21 mouse cellular contexts compared by ENCODE assay signal in the genomic region with DNA sequence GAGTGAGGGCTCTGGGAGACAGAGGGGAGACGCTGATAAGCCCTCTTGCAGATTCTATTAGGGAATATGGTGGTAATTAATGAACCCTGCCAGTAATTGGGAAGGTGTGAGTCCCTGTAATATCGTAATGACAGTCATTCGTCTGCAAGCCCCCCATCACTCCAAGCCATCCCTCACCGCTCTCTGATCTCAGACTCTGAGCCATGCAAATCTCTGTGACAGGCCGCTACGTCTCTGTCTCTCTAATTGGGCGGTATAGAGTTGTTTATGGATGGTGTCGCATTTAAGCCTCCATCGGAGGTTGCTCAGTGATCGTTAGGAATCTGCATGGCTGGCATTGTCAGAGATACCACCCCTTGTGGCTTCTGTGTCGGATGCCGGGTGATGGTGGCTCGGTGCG.
DNase-seq lines count a peak whose midpoint lies in the region; ATAC-seq and TF ChIP-seq lines count a peak whose summit lies in the region.
"Had no signal": no experiment of that assay in that cellular context is flagged by ENCODE, and none has a peak within 500 bp of the region (broad histone marks: within the 10 kb centered on the region; RNA-seq: fewer than 3 reads in every experiment).

No protein-coding gene starts in this region.

- no peak for TF ChIP-seq POLR2A in brain, embryonic 14.5 days (IDR thresholded peaks at IDR 0.05; ENCODE audit: borderline replicate concordance, extremely low read depth, insufficient read depth, insufficient read length, poor library complexity, severe bottlenecking)

- no peak overlapping the region for H3K9ac ChIP-seq in hindbrain, embryonic 13.5 days
- no peak overlapping the region for H3K9ac ChIP-seq in hindbrain, postnatal 0 days (replicated peaks; ENCODE audit: low read length)
- no peak overlapping the region for H3K9ac ChIP-seq in midbrain, embryonic 14.5 days (replicated peaks; ENCODE audit: low read length)
- no peak overlapping the region for H3K9ac ChIP-seq in midbrain, postnatal 0 days (replicated peaks; ENCODE audit: low read length, poor library complexity, severe bottlenecking)
- H3K9ac ChIP-seq: embryonic facial prominence, embryonic 13.5 days; forebrain, embryonic 12.5 days; forebrain, postnatal 0 days; heart, embryonic 15.5 days had no signal

- peaks cover 7% of the 10 kb centered on the region; the same call in 1 of the 2 replicates for H3K27me3 ChIP-seq in hindbrain, embryonic 13.5 days
- no peaks in the 10 kb centered on the region for H3K27me3 ChIP-seq in hindbrain, postnatal 0 days (ENCODE audit: insufficient read depth, low read length)
- H3K27me3 ChIP-seq in midbrain, embryonic 14.5 days (ENCODE audit: control insufficient read depth, insufficient read depth, low read length), result no peaks in the 10 kb centered on the region
- no peaks in the 10 kb centered on the region; the same call in 1 of the 2 replicates for H3K27me3 ChIP-seq in midbrain, postnatal 0 days (ENCODE audit: insufficient read depth, low read length)
- H3K27me3 ChIP-seq: embryonic facial prominence, embryonic 13.5 days; heart, embryonic 15.5 days; Patski had no signal

- no peak for TF ChIP-seq CTCF in hindbrain, postnatal 0 days (IDR thresholded peaks at IDR 0.05; ENCODE audit: low read depth)
- no peak for TF ChIP-seq CTCF in midbrain, postnatal 0 days (IDR thresholded peaks at IDR 0.05)
- TF ChIP-seq CTCF in brain, embryonic 14.5 days (IDR thresholded peaks at IDR 0.05; ENCODE audit: borderline replicate concordance, extremely low read depth, insufficient read depth, insufficient read length), result no peak

- no peak for DNase-seq in hindbrain, postnatal 0 days (ENCODE audit: low spot score)
- peak; percentile 43 for DNase-seq in midbrain, embryonic 14.5 days
- DNase-seq in midbrain, postnatal 0 days (ENCODE audit: low spot score), result no peak
- peak; percentile 50 for DNase-seq in brain, embryonic 14.5 days (ENCODE audit: low read depth)
- DNase-seq in retina, postnatal 1 day, result peak; percentile 71
- no peak for DNase-seq in spleen, postnatal 10 days (ENCODE audit: low spot score in 2 of 2)
- DNase-seq: adrenal gland, postnatal 14 days; cerebellum, adult 18-20 months; cerebellum, adult 9-11 months; cerebellum, postnatal 36 days; forebrain, postnatal 0 days; gastrocnemius, postnatal 14 days; heart, adult 2 months; heart, postnatal 14 days had no signal

- no peaks in the 10 kb centered on the region for H3K9me3 ChIP-seq in hindbrain, embryonic 13.5 days
- H3K9me3 ChIP-seq in hindbrain, postnatal 0 days (ENCODE audit: low read length), result no peaks in the 10 kb centered on the region
- no peaks in the 10 kb centered on the region for H3K9me3 ChIP-seq in midbrain, embryonic 14.5 days (ENCODE audit: control insufficient read depth, low read length)
- no peaks in the 10 kb centered on the region for H3K9me3 ChIP-seq in midbrain, postnatal 0 days (ENCODE audit: low read length)
- H3K9me3 ChIP-seq: embryonic facial prominence, embryonic 13.5 days; forebrain, embryonic 12.5 days; heart, embryonic 15.5 days had no signal

- H3K4me1 ChIP-seq in hindbrain, embryonic 13.5 days (replicated peaks), result peaks cover 35% of the 10 kb centered on the region
- H3K4me1 ChIP-seq in hindbrain, postnatal 0 days (ENCODE audit: insufficient read depth, low read length), result no peaks in the 10 kb centered on the region
- H3K4me1 ChIP-seq in midbrain, embryonic 14.5 days (ENCODE audit: control insufficient read depth, insufficient read depth, low read length), result peaks cover 4% of the 10 kb centered on the region; the same call in 1 of the 2 replicates
- no peaks in the 10 kb centered on the region for H3K4me1 ChIP-seq in midbrain, postnatal 0 days (ENCODE audit: insufficient read depth, low read length)
- H3K4me1 ChIP-seq: heart, embryonic 15.5 days had no signal

- no peaks in the 10 kb centered on the region for H3K36me3 ChIP-seq in hindbrain, embryonic 13.5 days
- H3K36me3 ChIP-seq in hindbrain, postnatal 0 days (ENCODE audit: insufficient read depth, low read length), result no peaks in the 10 kb centered on the region
- no peaks in the 10 kb centered on the region for H3K36me3 ChIP-seq in midbrain, embryonic 14.5 days (ENCODE audit: control insufficient read depth, insufficient read depth, low read length)
- H3K36me3 ChIP-seq in midbrain, postnatal 0 days (ENCODE audit: insufficient read depth, low read length), result no peaks in the 10 kb centered on the region
- H3K36me3 ChIP-seq: embryonic facial prominence, embryonic 13.5 days; forebrain, embryonic 12.5 days; heart, embryonic 15.5 days had no signal

- H3K4me2 ChIP-seq in hindbrain, embryonic 13.5 days, result no peak overlapping the region
- H3K4me2 ChIP-seq in hindbrain, postnatal 0 days (ENCODE audit: low read depth, low read length), result no peak overlapping the region
- H3K4me2 ChIP-seq in midbrain, embryonic 14.5 days (ENCODE audit: low read length), result no peak overlapping the region
- H3K4me2 ChIP-seq in midbrain, postnatal 0 days (ENCODE audit: low read depth, low read length, poor library complexity, severe bottlenecking), result no peak overlapping the region
- H3K4me2 ChIP-seq: forebrain, embryonic 12.5 days; heart, embryonic 11.5 days; heart, embryonic 15.5 days had no signal

- no peak overlapping the region for H3K4me3 ChIP-seq in hindbrain, embryonic 13.5 days
- no peak overlapping the region for H3K4me3 ChIP-seq in hindbrain, postnatal 0 days (ENCODE audit: low read length)
- H3K4me3 ChIP-seq in midbrain, embryonic 14.5 days (replicated peaks; ENCODE audit: low read depth, low read length), result no peak overlapping the region
- H3K4me3 ChIP-seq in midbrain, postnatal 0 days (ENCODE audit: low read depth, low read length), result no peak overlapping the region
- H3K4me3 ChIP-seq: embryonic facial prominence, embryonic 13.5 days; forebrain, embryonic 12.5 days; heart, adult 2 months; heart, embryonic 15.5 days had no signal

- ATAC-seq in hindbrain, embryonic 13.5 days (ENCODE audit: low FRiP score), result no peak
- ATAC-seq in hindbrain, postnatal 0 days, result no peak
- ATAC-seq in midbrain, embryonic 14.5 days (ENCODE audit: low FRiP score, low TSS enrichment), result no peak
- ATAC-seq in midbrain, postnatal 0 days (ENCODE audit: low FRiP score), result no peak
- ATAC-seq: activated CD4-positive, CD25-positive, alpha-beta regulatory T cell, adult 4 months; forebrain, postnatal 0 days; Patski had no signal

- peak overlapping the region; percentile 53 for H3K27ac ChIP-seq in hindbrain, embryonic 13.5 days
- no peak overlapping the region for H3K27ac ChIP-seq in hindbrain, postnatal 0 days
- peak overlapping the region; percentile 49; the same call in 1 of the 2 replicates for H3K27ac ChIP-seq in midbrain, embryonic 14.5 days (replicated peaks; ENCODE audit: low read depth, low read length)
- H3K27ac ChIP-seq in midbrain, postnatal 0 days (ENCODE audit: low read depth, low read length), result no peak overlapping the region
- H3K27ac ChIP-seq: forebrain, embryonic 12.5 days; heart, adult 2 months; heart, embryonic 15.5 days had no signal

- 40% methylated on average over 14 of the region's 14 CpGs for WGBS in hindbrain, embryonic 13.5 days
- 34% methylated on average over 14 of the region's 14 CpGs for WGBS in hindbrain, postnatal 0 days
- WGBS in midbrain, embryonic 14.5 days, result 30% methylated on average over 14 of the region's 14 CpGs
- 40% methylated on average over 14 of the region's 14 CpGs for WGBS in midbrain, postnatal 0 days

Comparison
In these comparisons a context has a peak if more than half of its experiments do, and no peak if none do; other contexts are left out.
1. H3K27ac ChIP-seq: peak in hindbrain, embryonic 13.5 days (single experiment) and midbrain, embryonic 14.5 days (single experiment); none in hindbrain, postnatal 0 days (single experiment) and midbrain, postnatal 0 days (single experiment).
2. DNase-seq: peak in midbrain, embryonic 14.5 days (single experiment), brain, embryonic 14.5 days (single experiment) and retina, postnatal 1 day (single experiment); none in hindbrain, postnatal 0 days (single experiment), midbrain, postnatal 0 days (single experiment) and spleen, postnatal 10 days (0 of 2).